Mouse (Mus musculus) CH12.LX (cell line): ENCODE results near the gene Rap1gap. TPM values are rescaled to one million over a fixed set of nuclear protein-coding genes. Genes with fewer than 3 reads are reported as not detected.

Experiments used
- DNase-seq: peaks from one replicate; pipeline ENCODE4 v3.0.0-alpha.2; 2013; ENCODE audit errors: extremely low read depth
- H3K27ac ChIP-seq: 2 replicates; pipeline ENCODE4 v1.5.1; 2012; ENCODE audit warnings: low read depth, mild to moderate bottlenecking, control low read depth, moderate library complexity; ENCODE audit not compliant: insufficient read depth
- H3K27me3 ChIP-seq: replicated peaks from 2 replicates; pipeline ENCODE3; 2012; ENCODE audit warnings: inconsistent platforms
- H3K36me3 ChIP-seq, 2 experiments: replicated peaks in 1 of 2; 2 replicates each; pipeline versions ENCODE3 to v1.6.1; 2012; ENCODE audit warnings: inconsistent platforms in 1 of 2, low read length in 1 of 2, mild to moderate bottlenecking in 1 of 2, mixed read lengths in 1 of 2, moderate library complexity in 1 of 2; ENCODE audit not compliant: control insufficient read depth in 1 of 2, insufficient read depth in 1 of 2
- H3K4me1 ChIP-seq, 2 experiments: 2 replicates each; pipeline ENCODE4 v1.6.1; 2012; ENCODE audit warnings: inconsistent platforms in 1 of 2, moderate library complexity in 1 of 2; ENCODE audit not compliant: insufficient read depth in 2 of 2, control insufficient read depth in 1 of 2
- H3K4me2 ChIP-seq: 2 replicates; pipeline ENCODE4 v1.6.1; 2012; ENCODE audit warnings: low read depth, mild to moderate bottlenecking, control low read depth; ENCODE audit not compliant: poor library complexity, insufficient read depth, severe bottlenecking
- H3K4me3 ChIP-seq, 3 experiments: fragments of 150-350 bp in 1 of 3; sonication (generic) in 1 of 3; replicated peaks in 1 of 3; 2 replicates each; pipeline versions ENCODE3 to v1.5.1; 2011 to 2012; ENCODE audit warnings: low read depth in 2 of 3, low read length in 2 of 3, mild to moderate bottlenecking in 2 of 3, moderate library complexity in 2 of 3, control low read depth in 1 of 3, improper control_type of control experiment in 1 of 3, inconsistent platforms in 1 of 3, mixed read lengths in 1 of 3; ENCODE audit not compliant: poor library complexity in 1 of 3
- H3K79me2 ChIP-seq: replicated peaks from 2 replicates; pipeline ENCODE4 v1.6.1; 2012; ENCODE audit warnings: mild to moderate bottlenecking, moderate library complexity; ENCODE audit not compliant: control insufficient read depth, poor library complexity, insufficient read depth, severe bottlenecking; ENCODE audit errors: extremely low read depth
- H3K9ac ChIP-seq: 2 replicates; pipeline ENCODE4 v1.6.1; 2012; ENCODE audit warnings: low read depth, mild to moderate bottlenecking, control low read depth, moderate library complexity; ENCODE audit not compliant: insufficient read depth
- H3K9me3 ChIP-seq: replicated peaks from 2 replicates; pipeline ENCODE3; 2012; ENCODE audit warnings: low read length, inconsistent platforms, mixed read lengths
- BHLHE40 ChIP-seq: IDR thresholded peaks from 2 replicates; pipeline ENCODE4 v1.6.1; 2011; ENCODE audit warnings: mild to moderate bottlenecking, low read depth, low read length, improper control_type of control experiment
- CHD1 ChIP-seq: IDR thresholded peaks from 2 replicates; pipeline ENCODE4 v1.6.1; 2012; ENCODE audit warnings: low read depth, low read length, improper control_type of control experiment, inconsistent platforms
- CHD2 ChIP-seq: IDR thresholded peaks from 2 replicates; pipeline ENCODE4 v1.6.1; 2011; ENCODE audit warnings: low read length, improper control_type of control experiment
- ELF1 ChIP-seq: IDR thresholded peaks from 2 replicates; pipeline ENCODE4 v1.6.1; 2014; ENCODE audit warnings: low read depth, mild to moderate bottlenecking, inconsistent platforms, low read length, improper control_type of control experiment
- EP300 ChIP-seq: IDR thresholded peaks from 2 replicates; pipeline ENCODE4 v1.6.1; 2011; ENCODE audit warnings: low read length, improper control_type of control experiment
- ETS1 ChIP-seq: conservative IDR thresholded peaks from 2 replicates; pipeline ENCODE4 v1.6.1; 2012; ENCODE audit warnings: low read depth, mild to moderate bottlenecking, inconsistent platforms, low read length, improper control_type of control experiment, moderate library complexity
- IRF4 ChIP-seq: IDR thresholded peaks from 2 replicates; pipeline ENCODE4 v1.6.1; 2014; ENCODE audit warnings: low read depth, mild to moderate bottlenecking, inconsistent platforms, low read length, improper control_type of control experiment
- JUN ChIP-seq: IDR thresholded peaks from 2 replicates; pipeline ENCODE4 v1.6.1; 2011; ENCODE audit warnings: low read depth, mild to moderate bottlenecking, low read length, improper control_type of control experiment, moderate library complexity; ENCODE audit not compliant: insufficient read depth
- KAT2A ChIP-seq: IDR thresholded peaks from 2 replicates; pipeline ENCODE4 v1.6.1; 2012; ENCODE audit warnings: low read length, improper control_type of control experiment, inconsistent platforms; ENCODE audit not compliant: insufficient replicate concordance
- MXI1 ChIP-seq: IDR thresholded peaks from 2 replicates; pipeline ENCODE4 v1.6.1; 2011; ENCODE audit warnings: mild to moderate bottlenecking, low read depth, low read length, improper control_type of control experiment
- MYC ChIP-seq: IDR thresholded peaks from 2 replicates; pipeline ENCODE4 v1.6.1; 2011; ENCODE audit warnings: low read depth, mild to moderate bottlenecking, improper control_type of control experiment, low read length
- NELFE ChIP-seq: IDR thresholded peaks from 2 replicates; pipeline ENCODE4 v1.6.1; 2011; ENCODE audit warnings: low read depth, low read length, improper control_type of control experiment
- POLR2A ChIP-seq: IDR thresholded peaks from 2 replicates; pipeline ENCODE4 v1.6.1; 2011; ENCODE audit warnings: low read depth, mild to moderate bottlenecking, improper control_type of control experiment, low read length
- SMC3 ChIP-seq: IDR thresholded peaks from 2 replicates; pipeline ENCODE4 v1.6.1; 2011; ENCODE audit warnings: low read depth, low read length, improper control_type of control experiment
- TBP ChIP-seq: conservative IDR thresholded peaks from 2 replicates; pipeline ENCODE4 v1.6.1; 2011; ENCODE audit warnings: low read depth, low read length, improper control_type of control experiment
- UBTF ChIP-seq: IDR thresholded peaks from 2 replicates; pipeline ENCODE4 v1.6.1; 2012; ENCODE audit warnings: low read depth, mild to moderate bottlenecking, inconsistent platforms, low read length, improper control_type of control experiment, moderate library complexity
- USF2 ChIP-seq: conservative IDR thresholded peaks from 2 replicates; pipeline ENCODE4 v1.6.1; 2011; ENCODE audit warnings: low read depth, low read length, improper control_type of control experiment
- ZC3H11A ChIP-seq: IDR thresholded peaks from 2 replicates; pipeline ENCODE4 v1.6.1; 2012; ENCODE audit warnings: low read depth, mild to moderate bottlenecking, inconsistent platforms, low read length, improper control_type of control experiment
- ZKSCAN1 ChIP-seq: IDR thresholded peaks from 2 replicates; pipeline ENCODE4 v1.6.1; 2012; ENCODE audit warnings: low read depth, inconsistent platforms, low read length, improper control_type of control experiment, borderline replicate concordance
- ZMIZ1 ChIP-seq: IDR thresholded peaks from 2 replicates; pipeline ENCODE4 v1.6.1; 2012; ENCODE audit warnings: low read depth, mild to moderate bottlenecking, inconsistent platforms, low read length, improper control_type of control experiment
- ZNF384 ChIP-seq: IDR thresholded peaks from 2 replicates; pipeline ENCODE4 v1.6.1; 2012; ENCODE audit warnings: low read depth, low read length, improper control_type of control experiment, inconsistent platforms
- dilution Hi-C: fragments of 300-500 bp; cut with MboI; formaldehyde crosslinking; loops from 2 replicates; pipeline ENCODE4 v1.14.3; 2020; ENCODE audit warnings: low sequenced_read_pairs; ENCODE audit not compliant: extremely low pct_unique_long_range_greater_than_20kb, extremely low pct_ligation_motif_present
- in situ Hi-C: fragments of 300-500 bp; cut with MboI; formaldehyde crosslinking; loops from 3 replicates; pipeline ENCODE4 v1.14.3; 2019; ENCODE audit warnings: low sequenced_read_pairs, low pct_ligation_motif_present, low pct_unique_long_range_greater_than_20kb, mixed read lengths
- polyA plus RNA-seq: library from polyadenylated mRNA; unstranded; fragments of >175 nt; gene quantifications from 2 replicates; pipeline ENCODE4 v1.2.1, GENCODE M21; 2012; ENCODE audit warnings: low read depth; ENCODE audit not compliant: insufficient read length
- total RNA-seq, 2 experiments: library from RNA; depleted of rRNA; stranded (reverse); fragments of 300-350 nt in 1 of 2; fragments of >200 nt in 1 of 2; gene quantifications; 2 replicates each; pipeline ENCODE4 v1.2.3; 2012 to 2014

Gene Rap1gap
- total and polyA plus RNA-seq, 3 experiments, result 3.0 to 11.1 (median 5.8) TPM

DNA sequence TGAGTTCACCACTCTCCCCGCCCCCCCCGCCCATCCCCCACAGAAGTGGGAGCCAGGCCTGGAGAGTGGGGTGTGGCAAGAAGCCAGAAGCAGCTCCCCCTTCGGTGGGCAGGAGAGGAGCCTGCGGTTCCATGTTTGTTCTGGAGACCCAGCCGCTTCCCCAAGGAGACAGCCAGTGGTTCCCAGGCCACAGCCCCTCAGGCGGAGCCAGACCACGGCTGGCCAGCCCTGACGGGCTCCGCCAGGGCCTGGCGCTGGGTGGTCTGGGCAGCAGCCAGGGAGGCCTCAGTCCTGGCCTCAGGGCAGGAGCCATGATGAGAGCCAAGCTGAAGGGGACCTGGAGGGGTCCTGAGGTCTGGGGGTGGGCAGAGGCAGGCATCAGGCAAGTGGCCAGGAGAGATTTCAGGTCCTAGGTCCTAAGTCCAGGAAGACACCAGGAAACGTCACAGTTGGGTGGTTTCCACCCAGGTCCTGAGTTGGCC is 71.7 kb downstream of the Rap1gap start:
- no peak overlapping the region for H3K4me2 ChIP-seq
- DNase-seq, result no peak
- dilution Hi-C loops (no loop called here), in situ Hi-C loops (no loop called here)
- peaks cover 19% of the 10 kb centered on the region for H3K27me3 ChIP-seq
- H3K36me3 ChIP-seq, result peaks cover 4 to 11% of the 10 kb centered on the region in 2 experiments
- H3K4me1 ChIP-seq, result peaks cover 16 to 54% of the 10 kb centered on the region in 2 experiments
- no peak overlapping the region for H3K9ac ChIP-seq
- no peak overlapping the region for H3K27ac ChIP-seq
- TF ChIP-seq SMC3 (no peak), ETS1 (no peak), JUN (no peak), BHLHE40 (no peak), USF2 (no peak), CHD1 (no peak), IRF4 (no peak), ELF1 (no peak), CHD2 (no peak), UBTF (no peak), ZC3H11A (no peak), KAT2A (no peak), MXI1 (no peak), MYC (no peak), TBP (no peak), ZKSCAN1 (no peak), NELFE (no peak), ZNF384 (no peak), EP300 (no peak)
- no peaks in the 10 kb centered on the region for H3K9me3 ChIP-seq
- H3K4me3 ChIP-seq, result no peak overlapping the region
- H3K79me2 ChIP-seq, result no peaks in the 10 kb centered on the region

DNA sequence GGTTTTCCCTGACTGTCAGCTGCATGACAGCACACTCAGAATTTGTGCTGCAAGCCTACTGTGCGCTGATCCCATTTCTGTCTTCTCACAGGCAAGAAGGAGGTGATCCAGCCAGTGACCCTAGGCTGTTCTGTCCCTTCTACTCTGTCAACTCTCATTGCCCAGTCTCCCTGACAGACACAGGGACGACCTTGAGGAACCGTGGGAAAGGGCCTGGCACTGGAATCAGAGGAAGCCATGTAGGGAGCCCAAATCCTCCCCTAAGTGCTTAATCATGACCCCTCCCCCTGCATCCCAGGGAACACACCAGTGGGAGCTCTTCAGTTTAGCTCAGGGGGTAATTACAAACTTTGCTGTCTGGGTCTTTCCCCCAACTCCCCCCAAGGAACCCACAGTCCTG is 73.2 kb downstream of the Rap1gap start:
- H3K4me2 ChIP-seq, result no peak overlapping the region
- no peak overlapping the region for H3K27ac ChIP-seq
- in situ Hi-C loops, result no loop called here
- peaks cover 16 to 54% of the 10 kb centered on the region in 2 experiments for H3K4me1 ChIP-seq
- H3K27me3 ChIP-seq, result peaks cover 9% of the 10 kb centered on the region
- no peak overlapping the region for H3K9ac ChIP-seq
- peaks cover 12 to 25% of the 10 kb centered on the region in 2 experiments for H3K36me3 ChIP-seq
- dilution Hi-C loops, result no loop called here
- TF ChIP-seq ZKSCAN1 (peak; percentile 63), JUN (no peak), ZMIZ1 (no peak), POLR2A (no peak)
- H3K79me2 ChIP-seq, result no peaks in the 10 kb centered on the region
- H3K9me3 ChIP-seq, result no peaks in the 10 kb centered on the region
- H3K4me3 ChIP-seq, result no peak overlapping the region
- DNase-seq, result no peak
